Mouse (Mus musculus): ENCODE measurements around the gene Hoxb8. TPM values are rescaled to one million over a fixed set of nuclear protein-coding genes. Genes with fewer than 3 reads are reported as not detected.

Hoxb8 gene
- polyA plus RNA-seq, 1 experiment from 2014 or later = 0.06 TPM

DNA sequence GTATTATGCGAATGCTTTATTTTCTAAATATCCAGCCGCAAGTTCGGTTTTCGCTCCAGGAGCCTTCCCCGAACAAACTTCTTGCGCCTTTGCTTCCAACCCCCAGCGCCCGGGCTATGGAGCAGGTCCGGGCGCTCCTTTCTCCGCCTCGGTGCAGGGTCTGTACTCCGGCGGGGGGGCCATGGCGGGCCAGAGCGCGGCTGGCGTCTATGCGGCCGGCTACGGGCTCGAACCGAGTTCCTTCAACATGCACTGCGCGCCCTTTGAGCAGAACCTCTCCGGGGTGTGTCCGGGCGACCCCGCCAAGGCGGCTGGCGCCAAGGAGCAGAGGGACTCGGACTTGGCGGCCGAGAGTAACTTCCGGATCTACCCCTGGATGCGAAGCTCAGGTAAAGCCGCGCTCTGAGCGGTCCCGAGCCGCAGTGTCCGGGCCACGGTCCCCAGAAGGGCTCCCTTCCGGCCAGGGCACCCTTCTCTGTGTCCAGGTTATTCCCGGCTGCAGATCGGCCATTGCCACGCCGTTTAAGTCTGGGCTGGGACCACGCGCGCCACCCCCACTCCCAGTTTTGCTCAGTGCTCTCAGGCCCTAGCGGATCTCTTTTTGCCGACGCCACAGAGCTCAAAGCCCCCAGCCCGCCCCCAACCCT, 5.2 kb downstream of the Hoxb8 start:
- no peaks in the 10 kb centered on the region for H3K9me3 ChIP-seq (replicated peaks; ENCODE audit: control insufficient read depth, low read length)
- H3K4me3 ChIP-seq (ENCODE audit: low read depth, low read length) = peak overlapping the region; percentile 35
- H3K9ac ChIP-seq (ENCODE audit: low read depth, low read length) = no peak overlapping the region
- 1% methylated on average over 49 of the region's 55 CpGs for WGBS (ENCODE audit: insufficient replicate concordance)
- ATAC-seq (replicated peaks; ENCODE audit: insufficient number of reproducible peaks, low FRiP score, low TSS enrichment) = no peak
- no peaks in the 10 kb centered on the region for H3K36me3 ChIP-seq (ENCODE audit: control insufficient read depth, insufficient read depth, low read length)
- H3K27me3 ChIP-seq (ENCODE audit: control insufficient read depth, insufficient read depth, low read length) = peaks cover 96% of the 10 kb centered on the region
- peak overlapping the region; percentile 53 for H3K4me2 ChIP-seq
- H3K27ac ChIP-seq (ENCODE audit: low read depth, low read length) = no peak overlapping the region
- H3K4me1 ChIP-seq (ENCODE audit: control insufficient read depth, insufficient read depth, low read length) = peaks cover 15% of the 10 kb centered on the region; the same call in 1 of the 2 replicates

DNA sequence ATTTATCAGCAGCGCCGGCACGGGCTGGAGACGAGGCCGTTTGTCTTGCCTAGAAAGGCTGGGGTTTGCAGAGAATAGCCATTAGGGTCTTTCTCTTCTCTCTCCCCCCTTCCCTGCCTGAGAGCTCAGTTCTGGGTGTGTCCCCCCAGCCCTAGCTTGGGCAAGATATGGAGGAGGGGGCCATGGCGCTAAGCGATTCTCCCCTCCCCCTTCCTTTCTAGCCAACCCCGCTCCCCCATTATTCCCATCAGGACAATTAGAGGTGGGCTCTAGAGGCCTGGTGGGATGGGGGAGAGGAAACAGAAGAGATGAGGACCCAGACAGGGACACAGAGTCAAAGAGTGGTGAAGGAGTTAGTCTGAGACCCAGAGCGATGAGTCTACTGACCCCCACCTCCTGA, 5.7 kb downstream of the Hoxb8 start:
- Histone ChIP-seq H3K27me3 (ENCODE audit: control insufficient read depth, insufficient read depth, low read length) (peaks cover 96% of the 10 kb centered on the region), H3K4me1 (ENCODE audit: control insufficient read depth, insufficient read depth, low read length) (peaks cover 15% of the 10 kb centered on the region; the same call in 1 of the 2 replicates), H3K4me3 (ENCODE audit: low read depth, low read length) (no peak overlapping the region), H3K9me3 (replicated peaks; ENCODE audit: control insufficient read depth, low read length) (no peaks in the 10 kb centered on the region), H3K27ac (ENCODE audit: low read depth, low read length) (no peak overlapping the region), H3K9ac (ENCODE audit: low read depth, low read length) (no peak overlapping the region), H3K4me2 (peak overlapping the region; percentile 53), H3K36me3 (ENCODE audit: control insufficient read depth, insufficient read depth, low read length) (no peaks in the 10 kb centered on the region)
- ATAC-seq (replicated peaks; ENCODE audit: insufficient number of reproducible peaks, low FRiP score, low TSS enrichment) = no peak
- under 1% methylated on average over 9 of the region's 9 CpGs for WGBS (ENCODE audit: insufficient replicate concordance)

DNA sequence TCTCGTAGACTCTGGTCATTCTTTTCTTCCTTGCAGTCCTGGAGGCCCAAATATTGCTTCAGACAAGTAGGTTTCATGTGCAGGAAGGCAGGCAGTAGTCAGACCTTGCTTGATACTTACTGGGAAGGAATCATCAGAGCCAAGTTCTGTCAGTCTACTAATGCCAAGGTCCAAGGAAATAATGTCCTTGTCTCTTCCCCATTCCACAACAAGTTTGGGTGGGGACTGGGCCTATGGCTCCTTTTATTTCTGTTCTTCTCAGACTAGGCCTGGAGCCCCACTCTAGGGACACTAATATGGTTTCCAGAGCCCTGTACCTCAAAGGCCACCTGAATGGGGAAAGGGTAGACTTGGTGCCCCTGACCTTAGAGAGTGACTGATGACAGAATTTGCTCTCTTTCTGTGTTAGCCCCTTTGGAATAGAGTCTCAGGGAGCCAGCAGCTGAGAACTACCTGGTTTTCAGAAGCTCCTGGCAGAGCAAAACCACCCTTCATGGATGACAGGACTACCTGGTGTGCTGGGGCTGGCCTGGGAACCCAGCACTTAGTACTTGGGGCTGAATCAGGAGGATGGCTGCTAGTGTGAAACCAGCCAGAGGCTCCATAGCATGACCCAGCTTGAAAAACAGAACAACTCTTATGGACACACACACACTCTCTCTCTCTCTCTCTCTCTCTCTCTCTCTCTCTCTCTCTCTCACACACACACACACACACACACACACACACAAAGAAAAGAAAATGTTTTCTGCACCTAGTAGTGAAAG, 6.9 kb downstream of the Hoxb8 start:
- WGBS (ENCODE audit: insufficient replicate concordance) = 3% methylated on average over 1 of the region's 1 CpGs

DNA sequence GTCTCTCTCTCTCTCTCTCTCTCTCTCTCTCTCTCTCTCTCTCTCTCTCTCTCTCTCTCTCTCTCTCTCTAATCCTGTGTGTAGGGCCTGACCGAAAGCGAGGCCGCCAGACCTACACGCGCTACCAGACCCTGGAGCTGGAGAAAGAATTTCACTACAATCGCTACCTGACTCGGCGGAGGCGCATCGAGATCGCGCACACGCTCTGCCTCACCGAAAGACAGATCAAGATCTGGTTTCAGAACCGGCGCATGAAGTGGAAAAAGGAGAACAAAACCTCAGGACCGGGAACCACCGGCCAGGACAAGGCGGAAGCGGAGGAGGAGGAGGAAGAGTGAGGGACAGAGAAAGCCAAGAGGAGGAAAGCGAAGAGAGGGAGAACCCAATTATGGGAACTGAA, 7.6 kb downstream of the Hoxb8 start:
- H3K27ac ChIP-seq (ENCODE audit: low read depth, low read length) = no peak overlapping the region
- no peak for ATAC-seq (replicated peaks; ENCODE audit: insufficient number of reproducible peaks, low FRiP score, low TSS enrichment)
- H3K4me1 ChIP-seq (ENCODE audit: control insufficient read depth, insufficient read depth, low read length) = peaks cover 8% of the 10 kb centered on the region; the same call in 1 of the 2 replicates
- no peak overlapping the region for H3K4me2 ChIP-seq
- peaks cover 96% of the 10 kb centered on the region for H3K27me3 ChIP-seq (ENCODE audit: control insufficient read depth, insufficient read depth, low read length)
- WGBS (ENCODE audit: insufficient replicate concordance) = 4% methylated on average over 21 of the region's 21 CpGs
- no peak overlapping the region for H3K9ac ChIP-seq (ENCODE audit: low read depth, low read length)
- H3K36me3 ChIP-seq (ENCODE audit: control insufficient read depth, insufficient read depth, low read length) = no peaks in the 10 kb centered on the region
- H3K4me3 ChIP-seq (ENCODE audit: low read depth, low read length) = no peak overlapping the region
- no peaks in the 10 kb centered on the region for H3K9me3 ChIP-seq (replicated peaks; ENCODE audit: control insufficient read depth, low read length)

More for the DNA sequence above, 6.9 kb downstream of the Hoxb8 start:
- peaks cover 11% of the 10 kb centered on the region; the same call in 1 of the 2 replicates for H3K4me1 ChIP-seq (ENCODE audit: control insufficient read depth, insufficient read depth, low read length)
- peaks cover 96% of the 10 kb centered on the region for H3K27me3 ChIP-seq (ENCODE audit: control insufficient read depth, insufficient read depth, low read length)
- no peak overlapping the region for H3K4me3 ChIP-seq (ENCODE audit: low read depth, low read length)
- H3K27ac ChIP-seq (ENCODE audit: low read depth, low read length) = no peak overlapping the region
- no peak overlapping the region for H3K4me2 ChIP-seq
- H3K9ac ChIP-seq (ENCODE audit: low read depth, low read length) = no peak overlapping the region
- no peaks in the 10 kb centered on the region for H3K9me3 ChIP-seq (replicated peaks; ENCODE audit: control insufficient read depth, low read length)
- no peak for ATAC-seq (replicated peaks; ENCODE audit: insufficient number of reproducible peaks, low FRiP score, low TSS enrichment)
- H3K36me3 ChIP-seq (ENCODE audit: control insufficient read depth, insufficient read depth, low read length) = no peaks in the 10 kb centered on the region

DNA sequence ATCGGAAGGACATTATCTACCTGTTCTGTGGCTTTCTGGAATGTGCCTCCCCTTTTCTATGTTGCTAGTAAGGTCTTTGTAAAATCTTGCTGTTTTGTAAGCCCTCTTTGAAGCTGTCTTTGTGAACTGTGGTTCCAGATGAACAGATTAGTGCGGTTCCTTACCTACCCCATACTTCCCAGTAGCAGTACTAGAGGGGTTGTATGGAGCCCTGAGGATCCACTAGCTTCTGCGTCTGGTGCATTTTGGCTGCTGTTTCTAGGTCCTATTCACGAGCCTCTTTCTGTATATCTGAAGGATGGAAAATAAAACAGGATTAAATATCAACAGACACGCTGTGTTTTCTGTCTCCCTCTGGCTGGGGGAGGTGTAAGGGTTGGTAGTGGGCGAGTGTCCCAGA, 8.1 kb downstream of the Hoxb8 start:
- Histone ChIP-seq H3K4me1 (ENCODE audit: control insufficient read depth, insufficient read depth, low read length) (peaks cover 6% of the 10 kb centered on the region; the same call in 1 of the 2 replicates), H3K27ac (ENCODE audit: low read depth, low read length) (no peak overlapping the region), H3K4me3 (ENCODE audit: low read depth, low read length) (no peak overlapping the region), H3K9me3 (replicated peaks; ENCODE audit: control insufficient read depth, low read length) (no peaks in the 10 kb centered on the region), H3K4me2 (no peak overlapping the region), H3K36me3 (ENCODE audit: control insufficient read depth, insufficient read depth, low read length) (no peaks in the 10 kb centered on the region), H3K27me3 (ENCODE audit: control insufficient read depth, insufficient read depth, low read length) (peaks cover 96% of the 10 kb centered on the region), H3K9ac (ENCODE audit: low read depth, low read length) (no peak overlapping the region)
- 9% methylated on average over 6 of the region's 6 CpGs for WGBS (ENCODE audit: insufficient replicate concordance)
- ATAC-seq (replicated peaks; ENCODE audit: insufficient number of reproducible peaks, low FRiP score, low TSS enrichment) = no peak

DNA sequence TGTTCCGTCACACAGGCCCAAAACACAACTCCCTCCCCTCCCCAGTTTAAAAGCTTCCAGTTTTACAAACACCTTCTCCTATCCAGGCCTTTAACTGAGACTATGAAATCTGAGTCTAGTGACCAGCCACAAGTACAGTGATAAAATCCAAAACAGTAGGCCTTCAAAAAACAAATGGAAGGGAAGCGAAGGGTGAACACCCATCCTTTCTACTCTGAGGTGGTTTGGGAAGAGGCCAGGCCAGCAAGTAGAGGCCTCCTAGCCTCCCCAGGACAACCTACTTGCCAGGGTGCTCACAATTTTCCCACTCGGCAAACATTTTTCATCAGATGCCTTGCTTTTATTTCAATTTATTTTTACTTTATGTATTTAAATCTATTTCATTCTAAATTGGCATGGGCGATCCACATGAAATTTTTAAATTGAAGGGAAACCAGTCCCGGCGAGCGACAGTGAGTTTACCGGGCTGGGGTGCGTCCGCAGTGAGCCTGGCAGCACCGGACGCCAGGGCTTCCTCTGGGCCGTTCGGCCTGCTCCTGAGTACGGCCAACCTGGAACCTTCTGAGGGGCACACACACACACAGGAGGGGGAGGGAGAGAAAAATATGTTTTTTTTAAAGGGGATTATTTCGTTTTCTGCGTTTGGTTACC, 9.1 kb downstream of the Hoxb8 start:
- Histone ChIP-seq H3K36me3 (ENCODE audit: control insufficient read depth, insufficient read depth, low read length) (no peaks in the 10 kb centered on the region), H3K9ac (ENCODE audit: low read depth, low read length) (no peak overlapping the region), H3K9me3 (replicated peaks; ENCODE audit: control insufficient read depth, low read length) (no peaks in the 10 kb centered on the region), H3K27ac (ENCODE audit: low read depth, low read length) (no peak overlapping the region), H3K4me1 (ENCODE audit: control insufficient read depth, insufficient read depth, low read length) (peaks cover 8% of the 10 kb centered on the region), H3K4me3 (ENCODE audit: low read depth, low read length) (no peak overlapping the region), H3K4me2 (no peak overlapping the region), H3K27me3 (ENCODE audit: control insufficient read depth, insufficient read depth, low read length) (peaks cover 97% of the 10 kb centered on the region)
- no peak for ATAC-seq (replicated peaks; ENCODE audit: insufficient number of reproducible peaks, low FRiP score, low TSS enrichment)
- WGBS (ENCODE audit: insufficient replicate concordance) = 6% methylated on average over 17 of the region's 17 CpGs

DNA sequence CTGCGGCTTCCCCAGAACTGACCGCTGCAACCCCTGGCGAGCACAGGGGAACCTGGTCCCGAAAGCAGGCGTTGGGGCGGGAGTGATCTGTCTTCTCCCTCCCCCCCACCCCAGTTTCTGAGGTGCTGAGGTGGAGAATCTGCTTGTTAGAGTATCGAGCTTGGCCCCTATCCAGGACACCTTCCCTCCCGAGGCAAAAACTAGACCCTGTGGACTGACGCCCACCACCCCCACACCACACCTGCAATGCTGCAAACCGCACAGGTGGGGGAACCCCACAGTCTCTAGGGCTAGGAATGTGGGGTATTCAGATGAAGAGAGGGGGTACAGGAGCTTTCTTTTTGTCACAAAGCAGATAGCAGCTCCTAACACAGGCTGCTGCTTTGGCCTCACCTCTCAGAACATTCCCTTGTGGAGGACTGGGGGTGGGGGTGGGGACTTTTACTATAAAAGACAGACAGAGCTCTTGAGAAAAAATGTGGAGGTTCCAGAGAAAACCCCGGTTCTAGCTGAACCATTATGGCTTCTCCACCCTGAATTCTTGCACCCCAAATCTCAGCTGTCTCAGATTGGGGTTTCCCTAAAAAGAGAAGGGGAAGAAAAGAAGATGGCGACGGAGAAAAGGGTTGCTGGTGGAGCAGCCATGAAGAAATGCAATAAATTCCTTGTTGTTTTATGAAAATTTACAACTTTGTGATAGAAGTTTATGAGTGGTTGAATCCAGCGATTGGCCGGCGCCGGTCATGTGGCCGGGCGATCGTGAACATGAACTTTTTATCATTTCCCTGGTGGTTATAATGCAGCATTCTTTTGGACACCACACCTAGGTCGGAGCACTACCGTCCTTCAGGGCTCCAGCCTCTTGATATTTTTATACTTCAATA, 10.2 kb downstream of the Hoxb8 start, which contains the start of gene Hoxb6:
Gene Hoxb6 (plus strand): TSS at position 796 of the 884 bp plus-strand sequence.
- H3K4me1 ChIP-seq (ENCODE audit: control insufficient read depth, insufficient read depth, low read length) = peaks cover 4% of the 10 kb centered on the region; the same call in 1 of the 2 replicates
- H3K27ac ChIP-seq (ENCODE audit: low read depth, low read length) = no peak within 1 kb of the TSS
- ATAC-seq (replicated peaks; ENCODE audit: insufficient number of reproducible peaks, low FRiP score, low TSS enrichment) = no peak
- no peak within 1 kb of the TSS for H3K4me2 ChIP-seq
- no peak within 1 kb of the TSS for H3K9ac ChIP-seq (ENCODE audit: low read depth, low read length)
- H3K36me3 ChIP-seq (ENCODE audit: control insufficient read depth, insufficient read depth, low read length) = no peaks in the 10 kb centered on the region
- H3K9me3 ChIP-seq (replicated peaks; ENCODE audit: control insufficient read depth, low read length) = no peaks in the 10 kb centered on the region
- peak within 1 kb of the TSS; percentile 8; the same call in 1 of the 2 replicates for H3K4me3 ChIP-seq (ENCODE audit: low read depth, low read length)
- 2% methylated on average over 22 of the region's 22 CpGs for WGBS (ENCODE audit: insufficient replicate concordance)
- H3K27me3 ChIP-seq (ENCODE audit: control insufficient read depth, insufficient read depth, low read length) = peaks cover 97% of the 10 kb centered on the region
